Comparison of ENCODE assay signal across 8 mouse cellular contexts in genomic region chr11:51261680-51262219, GRCm38 (mm10). TPM values are rescaled to one million over a fixed set of nuclear protein-coding genes. Genes with fewer than 3 reads are reported as not detected.
DNase-seq lines count a peak whose midpoint lies in the region; ATAC-seq and TF ChIP-seq lines count a peak whose summit lies in the region.

Clk4 (plus strand) TSS chr11:51261730.

- no peak for TF ChIP-seq CTCF in lung, postnatal 0 days (IDR thresholded peaks at IDR 0.05)

- no peak for DNase-seq in lung, postnatal 0 days (ENCODE audit: low spot score)
- DNase-seq in lung, postnatal 36 days = no peak
- no peak for DNase-seq in left cerebral cortex, postnatal 25 days (ENCODE audit: low spot score in 2 of 2)
- DNase-seq in cerebellum, adult 11-12 months = no peak
- DNase-seq in cerebellum, adult 9-11 months = no peak

- H3K4me2 ChIP-seq in lung, postnatal 0 days (replicated peaks; ENCODE audit: low read depth, low read length) = peak within 1 kb of the TSS; percentile 84
- H3K4me2 ChIP-seq in embryonic facial prominence, embryonic 12.5 days (replicated peaks) = peak within 1 kb of the TSS; percentile 74
- peak within 1 kb of the TSS; percentile 74 for H3K4me2 ChIP-seq in heart, embryonic 14.5 days (ENCODE audit: low read length)
- peak within 1 kb of the TSS; percentile 76 for H3K4me2 ChIP-seq in neural tube, embryonic 12.5 days (replicated peaks)

- peaks cover 8% of the 10 kb centered on the region; the same call in 1 of the 2 replicates for H3K4me1 ChIP-seq in lung, postnatal 0 days (ENCODE audit: insufficient read depth, low read depth, low read length)
- peaks cover 20% of the 10 kb centered on the region for H3K4me1 ChIP-seq in embryonic facial prominence, embryonic 12.5 days
- H3K4me1 ChIP-seq in heart, embryonic 14.5 days (ENCODE audit: control insufficient read depth in 2 of 2, insufficient read depth in 2 of 2, low read length in 2 of 2) = peaks cover 7 to 19% of the 10 kb centered on the region in 2 experiments; a peak in 3 of 4 replicates
- peaks cover 19% of the 10 kb centered on the region for H3K4me1 ChIP-seq in neural tube, embryonic 12.5 days

- no peak for TF ChIP-seq EP300 in lung, postnatal 0 days (IDR thresholded peaks at IDR 0.05)

- H3K27ac ChIP-seq in lung, postnatal 0 days (ENCODE audit: low read length) = peak within 1 kb of the TSS; percentile 88
- H3K27ac ChIP-seq in embryonic facial prominence, embryonic 12.5 days = peak within 1 kb of the TSS; percentile 91
- H3K27ac ChIP-seq in heart, embryonic 14.5 days (replicated peaks in 1 of 2; ENCODE audit: control insufficient read depth in 1 of 2, insufficient read depth in 1 of 2, low read depth in 2 of 2, low read length in 2 of 2) = peak within 1 kb of the TSS; percentile 65 to 98
- no peak within 1 kb of the TSS for H3K27ac ChIP-seq in neural tube, embryonic 12.5 days

- no peaks in the 10 kb centered on the region for H3K9me3 ChIP-seq in lung, postnatal 0 days (ENCODE audit: low read length)
- H3K9me3 ChIP-seq in embryonic facial prominence, embryonic 12.5 days = no peaks in the 10 kb centered on the region
- no peaks in the 10 kb centered on the region for H3K9me3 ChIP-seq in heart, embryonic 14.5 days (ENCODE audit: control insufficient read depth, low read length)
- H3K9me3 ChIP-seq in neural tube, embryonic 12.5 days = no peaks in the 10 kb centered on the region

- ATAC-seq in lung, postnatal 0 days = no peak
- ATAC-seq in embryonic facial prominence, embryonic 12.5 days (ENCODE audit: insufficient number of reproducible peaks, insufficient read depth, low FRiP score, low TSS enrichment) = no peak
- ATAC-seq in heart, embryonic 14.5 days (ENCODE audit: insufficient number of reproducible peaks, insufficient read depth, low FRiP score, low read depth) = no peak
- ATAC-seq in neural tube, embryonic 12.5 days (ENCODE audit: low FRiP score, low read depth) = no peak

- peak within 1 kb of the TSS; percentile 96 for H3K9ac ChIP-seq in lung, postnatal 0 days (replicated peaks; ENCODE audit: low read depth)
- peak within 1 kb of the TSS; percentile 91 for H3K9ac ChIP-seq in embryonic facial prominence, embryonic 12.5 days
- H3K9ac ChIP-seq in heart, embryonic 14.5 days (ENCODE audit: low read length) = peak within 1 kb of the TSS; percentile 99
- peak within 1 kb of the TSS; percentile 95 for H3K9ac ChIP-seq in neural tube, embryonic 12.5 days

- H3K4me3 ChIP-seq in lung, postnatal 0 days (ENCODE audit: low read depth, low read length) = peak within 1 kb of the TSS; percentile 97
- peak within 1 kb of the TSS; percentile 76 for H3K4me3 ChIP-seq in embryonic facial prominence, embryonic 12.5 days
- H3K4me3 ChIP-seq in heart, embryonic 14.5 days (ENCODE audit: control insufficient read depth in 1 of 2, insufficient read depth in 1 of 2, low read depth in 1 of 2, low read length in 2 of 2) = peak within 1 kb of the TSS; percentile 82 to 95
- H3K4me3 ChIP-seq in neural tube, embryonic 12.5 days = peak within 1 kb of the TSS; percentile 94

- H3K27me3 ChIP-seq in lung, postnatal 0 days (replicated peaks; ENCODE audit: insufficient read depth, low read length) = no peaks in the 10 kb centered on the region
- H3K27me3 ChIP-seq in embryonic facial prominence, embryonic 12.5 days = no peaks in the 10 kb centered on the region
- H3K27me3 ChIP-seq in heart, embryonic 14.5 days (ENCODE audit: control insufficient read depth, insufficient read depth, low read length) = no peaks in the 10 kb centered on the region
- no peaks in the 10 kb centered on the region for H3K27me3 ChIP-seq in neural tube, embryonic 12.5 days (replicated peaks)

- WGBS in lung, postnatal 0 days = 81% methylated on average over 3 of the region's 3 CpGs
- WGBS in embryonic facial prominence, embryonic 12.5 days = 75% methylated on average over 3 of the region's 3 CpGs
- 78% methylated on average over 3 of the region's 3 CpGs for WGBS in heart, embryonic 14.5 days
- 76% methylated on average over 3 of the region's 3 CpGs for WGBS in neural tube, embryonic 12.5 days

- no peaks in the 10 kb centered on the region for H3K36me3 ChIP-seq in lung, postnatal 0 days (ENCODE audit: insufficient read depth, low read length)
- H3K36me3 ChIP-seq in embryonic facial prominence, embryonic 12.5 days = no peaks in the 10 kb centered on the region
- H3K36me3 ChIP-seq in heart, embryonic 14.5 days (ENCODE audit: control insufficient read depth, insufficient read depth, low read length) = peaks cover 2% of the 10 kb centered on the region
- no peaks in the 10 kb centered on the region for H3K36me3 ChIP-seq in neural tube, embryonic 12.5 days

- intact Hi-C loops in left cerebral cortex, postnatal 25 days (cut with DNase I) = loop anchor here (2.0 to 5.0 kb wide), 2 partner anchors 35 to 204 kb away; partner anchors contain the start of gene Zfp354a

RNA-seq across cellular contexts. Expression of gene Clk4, which starts in this region (rescaled TPM):
- polyA plus RNA-seq in lung, postnatal 0 days (2015; fragmentation: Nextera tagmentation; extraction: Ambion mirVana) = 93.4 and 101 TPM in 2 replicates
- polyA plus RNA-seq in embryonic facial prominence, embryonic 12.5 days (2016; fragmentation: Nextera tagmentation; extraction: Ambion mirVana) = 144 and 155 TPM in 2 replicates
- 83.9 and 85.4 TPM in 2 replicates for polyA plus RNA-seq in heart, embryonic 14.5 days (2014; fragmentation: Nextera tagmentation; extraction: Ambion mirVana)
- total RNA-seq in left cerebral cortex, postnatal 25 days (2021) = 100 to 1,000 TPM in 1 of 2 experiments, 10 to 100 TPM in 1; 88.6 to 115 TPM
- 128 and 146 TPM in 2 replicates for polyA plus RNA-seq in neural tube, embryonic 12.5 days (2016; fragmentation: Nextera tagmentation; extraction: Ambion mirVana)
